Mouse (Mus musculus): ENCODE data around the gene Zbtb16. TPM values are rescaled to one million over a fixed set of nuclear protein-coding genes. Genes with fewer than 3 reads are reported as not detected.
A peak's percentile ranks its signal among the peaks of the same experiment; 100 is the strongest.

The Zbtb16 gene
- total RNA-seq, 2 experiments from 2014 or later: 77.6 to 92.0 TPM

DNA sequence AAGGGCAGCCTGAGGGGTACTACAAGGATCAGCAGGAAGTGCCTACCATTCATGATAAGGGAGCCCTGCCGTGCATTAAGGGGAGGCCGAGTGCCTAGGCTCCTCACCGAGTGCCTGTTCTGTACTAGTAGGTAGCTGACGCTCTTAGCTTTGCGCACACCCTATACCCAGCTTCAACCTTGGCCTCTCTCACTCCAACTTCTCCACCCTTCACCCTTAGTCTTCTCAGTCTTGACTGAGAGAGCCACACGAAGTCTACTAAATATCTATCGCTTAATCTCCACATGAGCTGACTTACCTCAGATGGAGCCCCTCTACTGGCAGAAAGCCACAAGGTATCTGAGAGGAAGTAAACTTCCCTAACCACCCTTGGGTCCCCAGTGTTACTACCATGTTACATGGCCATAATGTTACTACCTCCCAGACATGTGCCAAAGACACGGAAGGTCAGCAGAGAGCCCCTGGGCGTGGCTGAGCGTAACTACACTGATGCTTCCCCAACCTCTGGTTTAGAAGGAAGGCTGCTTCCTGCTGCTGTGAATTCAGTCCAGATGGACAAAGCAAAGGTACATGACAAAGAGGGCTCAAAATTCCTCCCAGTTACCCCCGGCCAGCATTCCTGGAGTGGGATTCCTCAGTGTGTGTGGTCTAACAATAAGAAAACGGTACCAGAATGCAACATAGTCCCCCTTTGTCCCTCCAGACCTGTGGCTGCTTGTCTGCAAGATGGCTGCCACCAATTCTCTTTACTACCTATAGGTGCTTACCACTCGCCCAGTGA is 122.8 kb downstream of the Zbtb16 start:
- DNase-seq (ENCODE audit: low spot score in 2 of 2): no peak

DNA sequence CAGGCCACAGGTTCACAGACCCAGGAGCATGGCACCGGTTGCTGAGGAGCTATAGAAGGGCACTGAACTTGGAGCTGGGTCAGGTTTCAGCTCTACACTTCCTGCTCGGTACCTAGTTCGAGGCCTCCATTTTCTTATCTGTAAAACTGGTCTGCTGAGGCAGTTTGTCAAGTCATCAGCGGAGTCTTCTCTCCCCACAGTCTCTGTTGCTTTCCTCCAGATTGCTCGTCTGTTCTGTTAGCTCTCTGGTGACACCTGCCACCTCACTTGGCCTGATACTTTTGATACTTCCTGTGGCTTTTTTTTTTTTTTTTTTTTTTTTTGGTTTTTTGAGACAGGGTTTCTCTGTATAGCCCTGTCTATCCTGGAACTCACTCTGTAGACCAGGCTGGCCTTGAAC is 124.2 kb downstream of the Zbtb16 start:
- DNase-seq (ENCODE audit: low spot score in 2 of 2): no peak

DNA sequence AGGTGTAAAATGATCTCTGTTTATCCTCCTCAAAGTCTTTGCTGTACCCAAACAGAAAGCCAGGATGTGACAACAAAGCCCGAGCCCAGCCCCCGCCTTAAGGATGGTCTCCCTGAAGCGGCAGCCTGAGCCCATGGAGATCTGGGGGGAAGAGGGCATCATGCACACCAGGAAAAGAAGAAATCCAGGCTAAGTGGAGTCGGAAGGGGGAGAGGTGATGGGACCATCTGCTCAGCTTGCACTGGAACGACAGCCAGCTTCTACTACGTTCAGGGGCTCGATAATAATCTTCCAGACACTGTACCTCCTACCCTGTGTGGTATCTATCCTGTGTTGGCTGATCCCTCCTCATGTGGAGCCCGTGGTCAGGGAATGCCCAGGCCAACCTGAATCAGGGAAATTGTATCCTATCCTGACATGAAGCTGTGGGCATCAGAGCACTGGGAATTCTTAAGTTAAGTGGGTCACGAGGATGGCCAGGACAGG is 124.7 kb downstream of the Zbtb16 start:
- DNase-seq (ENCODE audit: low spot score in 2 of 2): no peak

DNA sequence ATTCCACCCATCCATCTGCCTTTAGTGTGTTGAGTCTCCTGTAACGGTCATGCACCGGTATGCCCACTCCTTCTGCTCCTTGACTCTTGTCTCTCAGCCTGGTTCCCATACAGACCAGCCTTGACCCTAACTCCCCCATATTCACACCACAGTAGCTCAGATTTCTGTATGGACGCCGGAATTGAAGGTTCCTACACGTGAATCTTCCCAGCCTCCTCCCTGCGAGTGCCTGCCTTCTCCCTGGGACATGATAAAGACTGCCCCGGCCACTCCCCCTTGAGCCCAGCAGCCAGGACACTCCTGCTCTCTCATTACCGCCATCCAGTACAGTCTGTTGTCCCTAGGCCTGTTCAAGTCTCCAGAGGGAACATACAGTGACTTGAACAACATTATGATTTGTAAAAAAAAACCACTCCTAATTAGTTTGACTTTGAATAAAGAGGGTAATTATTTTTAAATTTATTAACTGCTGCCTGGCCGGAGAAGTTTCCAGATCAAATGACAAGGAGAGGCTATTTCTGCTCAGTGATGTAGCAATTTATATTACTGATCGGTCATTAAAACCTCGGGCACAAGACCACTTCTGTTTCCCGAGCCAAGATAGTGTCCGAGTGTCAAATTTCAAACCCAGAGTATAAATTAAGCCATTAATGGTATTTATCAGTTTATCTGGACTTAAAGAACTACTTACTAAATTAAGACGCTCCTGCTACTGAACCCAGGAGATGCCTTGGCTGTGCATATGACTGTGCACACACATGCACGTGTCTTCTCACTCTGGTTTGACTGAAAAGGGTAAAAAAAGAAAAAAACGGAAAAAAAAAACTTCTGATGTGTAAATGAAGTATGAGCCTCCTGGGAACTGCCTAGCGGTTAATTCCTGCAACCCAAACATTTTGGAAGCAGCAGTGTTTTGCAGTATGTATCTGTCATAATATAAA is 125.4 kb downstream of the Zbtb16 start:
- DNase-seq (ENCODE audit: low spot score in 2 of 2): no peak

DNA sequence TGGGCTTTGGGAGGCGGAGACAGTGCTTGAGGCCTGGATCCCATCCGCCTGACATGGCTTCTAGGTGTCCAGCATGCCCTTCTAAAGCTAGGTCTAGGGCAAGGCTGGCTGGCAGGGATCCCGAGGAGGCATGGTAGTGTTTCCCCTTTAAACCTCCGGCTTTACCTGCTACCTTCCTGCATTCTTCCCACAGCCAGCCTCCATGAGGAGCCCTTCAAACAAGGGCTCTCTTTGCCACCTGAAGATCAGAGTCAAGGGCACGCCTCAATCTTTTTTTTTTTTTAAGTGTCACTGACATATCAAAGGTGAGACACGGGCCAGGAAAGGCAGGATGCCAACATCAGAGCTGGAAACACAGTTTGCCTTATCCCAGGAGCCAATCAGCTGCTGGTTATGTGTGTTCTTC is 128.2 kb downstream of the Zbtb16 start:
- no peak for DNase-seq (ENCODE audit: low spot score in 2 of 2)

DNA sequence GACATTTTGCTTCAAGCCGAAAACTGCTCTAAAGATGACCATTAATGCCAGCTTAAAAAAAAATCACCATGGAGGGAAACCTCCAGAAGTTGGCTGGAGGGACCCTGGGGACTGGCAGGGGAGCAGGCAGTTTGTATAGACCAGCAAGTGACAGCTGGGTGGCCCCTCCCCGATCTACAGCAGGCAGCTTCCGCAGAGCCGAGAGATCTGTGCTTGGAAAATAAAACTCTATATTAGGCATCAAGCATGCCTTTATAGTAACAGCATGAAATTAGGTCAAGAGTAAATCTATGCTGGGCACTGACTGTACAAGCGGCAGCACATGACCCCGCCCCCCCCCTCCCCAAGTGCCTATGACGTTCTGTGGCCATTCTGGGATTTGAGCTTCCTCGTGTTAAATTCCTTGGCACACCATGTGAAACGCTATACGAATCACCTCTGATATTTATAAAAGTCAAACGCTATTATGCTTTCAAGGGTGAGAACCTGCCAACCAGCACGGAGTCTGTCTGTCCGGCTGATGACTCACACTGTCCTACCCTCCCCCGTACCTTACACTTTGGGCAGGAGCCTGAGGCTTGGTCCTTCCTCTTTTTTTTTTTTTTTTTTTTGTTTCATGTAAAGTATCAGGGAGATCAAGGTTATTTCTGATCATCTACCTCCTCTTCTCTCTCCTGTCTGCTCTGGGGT is 128.7 kb downstream of the Zbtb16 start:
- DNase-seq (ENCODE audit: low spot score in 2 of 2): peak in 1 of 2 experiments; percentile 24

DNA sequence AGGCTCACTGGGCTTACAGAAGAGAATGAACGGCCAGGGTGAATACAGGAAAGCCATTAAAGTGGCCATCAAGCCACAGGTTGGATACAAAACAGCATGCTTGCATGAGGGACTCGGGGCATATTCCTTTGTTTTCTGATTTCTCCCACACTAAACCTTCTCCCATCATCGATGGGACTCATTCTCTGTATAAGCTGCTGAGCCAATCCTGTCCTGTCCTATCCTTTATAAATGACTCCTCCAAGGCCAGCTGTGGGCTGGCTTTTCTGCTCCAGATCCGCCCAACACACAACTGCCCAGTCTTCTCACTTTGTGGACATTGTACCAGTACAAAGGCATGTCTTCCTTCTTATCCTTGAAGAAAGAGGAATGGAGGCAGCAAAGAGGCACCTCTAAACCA is 134.7 kb downstream of the Zbtb16 start:
- DNase-seq (ENCODE audit: low spot score in 2 of 2): peak in 1 of 2 experiments; percentile 21

DNA sequence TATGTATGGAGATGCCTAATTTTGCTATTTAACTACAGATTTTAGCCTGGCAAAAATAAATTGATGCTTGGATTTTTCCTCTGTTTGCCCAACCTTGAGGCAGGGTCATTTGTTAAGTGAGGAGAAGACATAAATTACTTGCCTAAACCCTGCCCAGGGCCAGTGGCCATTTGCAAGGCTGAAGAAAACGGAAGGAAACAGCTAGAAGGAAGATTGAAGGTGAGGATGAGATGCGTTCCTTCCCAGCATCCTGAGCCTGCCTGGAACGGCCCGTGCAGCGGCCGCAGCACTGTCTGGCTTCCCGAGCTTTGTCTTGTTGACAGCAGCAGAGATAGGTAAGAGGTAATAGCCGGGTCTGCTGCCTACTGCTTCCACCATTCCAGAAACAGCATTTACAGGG is 135.2 kb downstream of the Zbtb16 start:
- peak in 1 of 2 experiments; percentile 19 for DNase-seq (ENCODE audit: low spot score in 2 of 2)

DNA sequence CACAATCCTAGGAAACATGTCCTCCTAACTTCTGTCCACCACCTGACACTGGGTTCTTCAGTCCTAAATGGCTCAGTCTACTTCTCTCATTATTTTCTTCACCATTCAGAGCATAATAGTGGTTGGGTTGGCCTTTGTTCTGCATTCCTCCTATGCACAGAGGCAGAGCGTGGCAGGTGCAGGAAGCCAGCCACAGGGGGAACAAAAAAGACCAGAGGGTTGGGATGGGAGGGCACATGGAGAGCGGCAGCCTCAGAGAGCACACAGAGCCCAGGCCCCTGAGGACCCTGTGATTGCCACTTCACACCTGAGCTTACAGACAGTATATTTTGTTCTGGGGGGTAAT is 138.6 kb downstream of the Zbtb16 start:
- DNase-seq (ENCODE audit: low spot score in 2 of 2): no peak

DNA sequence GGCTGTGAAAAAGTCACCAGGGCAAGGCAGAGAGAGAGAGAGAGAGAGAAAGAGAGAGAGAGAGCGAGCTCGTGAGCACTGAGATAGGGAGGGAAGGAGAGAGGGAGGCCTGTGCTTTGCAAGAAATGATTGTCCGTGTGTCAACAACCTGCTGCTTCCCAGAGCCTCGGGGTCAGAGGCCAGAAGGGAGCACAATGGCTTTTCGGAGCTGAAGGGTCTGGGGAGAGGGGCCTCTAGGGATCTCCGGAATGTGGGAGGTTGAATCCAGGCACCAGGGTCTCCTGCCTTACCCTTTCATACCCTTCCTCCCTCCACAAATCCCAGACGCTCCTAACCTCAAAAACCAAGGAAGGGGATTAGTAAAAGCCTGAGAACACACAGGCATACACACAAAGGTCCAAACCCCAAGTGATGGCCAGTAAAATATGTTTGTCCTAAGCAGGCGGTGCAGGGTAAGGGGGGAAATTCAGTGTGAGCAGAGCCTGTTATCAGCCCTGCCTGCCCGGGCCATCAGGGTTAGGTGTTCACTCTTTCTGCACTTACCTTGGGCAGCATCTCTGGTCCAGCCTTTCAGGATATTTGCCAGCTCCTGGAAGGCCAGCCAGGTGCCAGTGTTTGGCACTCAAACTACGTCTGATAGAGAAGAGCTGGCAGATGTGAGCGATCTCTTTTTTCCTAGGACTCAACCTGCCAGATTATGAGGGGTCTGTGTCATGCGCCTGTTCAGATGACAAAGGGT is 139.1 kb downstream of the Zbtb16 start:
- no peak for DNase-seq (ENCODE audit: low spot score in 2 of 2)

DNA sequence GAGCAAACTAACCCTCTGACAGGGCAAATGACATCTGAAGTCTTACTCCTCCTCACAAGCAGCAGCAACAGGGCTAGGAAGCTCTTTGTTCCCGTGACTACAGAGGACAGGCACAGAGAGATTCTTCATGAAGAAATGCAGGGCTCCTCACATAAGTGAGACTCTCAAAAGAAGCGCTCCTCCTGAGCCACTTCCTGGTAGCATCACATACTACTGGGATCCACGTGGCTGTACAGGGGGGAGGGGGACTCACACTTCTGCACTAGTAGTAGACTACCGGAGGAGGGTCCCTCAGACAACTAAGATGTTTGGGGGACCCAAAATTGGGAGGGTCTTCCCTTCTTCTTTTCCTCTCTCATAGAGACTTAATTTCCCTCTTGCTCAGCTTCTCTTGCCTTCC is 139.7 kb downstream of the Zbtb16 start:
- DNase-seq (ENCODE audit: low spot score in 2 of 2): no peak

DNA sequence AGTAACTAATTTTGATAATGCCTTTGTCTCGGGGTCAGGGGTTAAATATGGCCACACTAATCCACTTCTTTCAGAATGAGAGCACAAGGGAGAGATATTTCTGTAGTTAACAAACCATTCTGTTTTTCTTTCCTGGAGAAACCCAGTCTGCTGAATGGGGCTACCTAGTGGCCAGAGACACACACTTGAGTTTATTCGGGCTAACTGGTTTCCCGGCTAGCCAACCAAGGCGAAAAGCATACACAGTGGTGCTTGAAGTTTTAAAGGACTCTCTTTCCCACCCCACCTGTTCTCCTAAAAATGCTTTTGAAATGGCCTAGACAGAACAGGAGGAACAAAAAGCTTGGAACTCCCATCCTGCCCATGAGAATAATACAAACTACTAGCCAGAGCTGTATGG is 140.2 kb downstream of the Zbtb16 start:
- no peak for DNase-seq (ENCODE audit: low spot score in 2 of 2)

DNA sequence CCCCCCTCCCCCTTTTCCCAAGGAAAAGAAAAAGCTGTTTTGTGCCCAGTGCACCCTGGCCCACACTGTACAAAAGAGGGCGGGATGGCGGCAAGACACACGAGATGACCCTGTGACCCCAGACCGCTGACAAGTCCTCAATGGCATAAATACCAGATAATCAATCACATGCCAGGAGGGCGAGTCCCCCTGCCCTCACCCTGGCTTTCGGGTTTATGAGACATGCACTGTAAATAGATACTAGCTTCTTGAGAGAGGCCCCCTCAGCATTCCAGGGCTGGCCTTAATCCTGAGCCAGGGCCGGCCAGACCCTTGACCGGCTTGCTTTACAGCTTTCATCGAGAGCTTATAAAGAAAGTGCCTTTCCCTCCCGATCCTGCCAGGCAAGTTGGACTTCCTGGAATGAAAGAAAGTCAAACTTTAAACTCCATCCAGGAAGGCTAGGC is 141.4 kb downstream of the Zbtb16 start:
- DNase-seq (ENCODE audit: low spot score in 2 of 2): no peak

DNA sequence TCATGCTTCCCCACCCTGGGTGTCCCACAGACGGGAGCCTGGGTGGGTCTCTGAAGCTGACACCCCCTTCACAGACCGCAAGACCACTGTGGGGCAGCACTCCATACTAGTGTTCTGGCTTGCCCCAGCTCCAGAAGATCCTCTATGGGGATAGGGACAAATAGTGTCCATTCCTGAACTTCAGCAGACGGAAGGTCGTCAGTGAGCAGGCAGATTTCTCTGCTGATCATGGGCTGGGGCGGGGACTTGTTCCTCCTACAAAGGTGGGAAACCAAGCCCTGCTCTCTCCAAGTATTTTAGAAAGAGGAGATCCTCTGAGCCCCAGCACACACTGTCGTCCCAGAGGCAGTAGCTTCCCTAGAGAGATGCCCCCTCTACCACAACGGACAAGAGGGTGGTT is 142.3 kb downstream of the Zbtb16 start:
- no peak for DNase-seq (ENCODE audit: low spot score in 2 of 2)

DNA sequence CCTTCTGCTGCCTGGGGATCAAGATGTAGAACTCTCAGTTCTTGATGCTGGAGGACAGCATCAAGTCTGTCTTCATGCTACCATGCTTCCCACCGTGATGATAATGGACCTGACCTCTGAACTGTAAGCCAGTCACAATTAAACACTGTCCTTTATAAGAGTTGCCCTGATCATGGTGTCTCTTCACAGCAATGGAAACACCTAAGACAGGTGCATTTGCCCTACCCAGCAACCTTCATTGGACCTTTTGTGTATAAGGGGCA is 146.4 kb downstream of the Zbtb16 start:
- DNase-seq (ENCODE audit: low spot score in 2 of 2): no peak

DNA sequence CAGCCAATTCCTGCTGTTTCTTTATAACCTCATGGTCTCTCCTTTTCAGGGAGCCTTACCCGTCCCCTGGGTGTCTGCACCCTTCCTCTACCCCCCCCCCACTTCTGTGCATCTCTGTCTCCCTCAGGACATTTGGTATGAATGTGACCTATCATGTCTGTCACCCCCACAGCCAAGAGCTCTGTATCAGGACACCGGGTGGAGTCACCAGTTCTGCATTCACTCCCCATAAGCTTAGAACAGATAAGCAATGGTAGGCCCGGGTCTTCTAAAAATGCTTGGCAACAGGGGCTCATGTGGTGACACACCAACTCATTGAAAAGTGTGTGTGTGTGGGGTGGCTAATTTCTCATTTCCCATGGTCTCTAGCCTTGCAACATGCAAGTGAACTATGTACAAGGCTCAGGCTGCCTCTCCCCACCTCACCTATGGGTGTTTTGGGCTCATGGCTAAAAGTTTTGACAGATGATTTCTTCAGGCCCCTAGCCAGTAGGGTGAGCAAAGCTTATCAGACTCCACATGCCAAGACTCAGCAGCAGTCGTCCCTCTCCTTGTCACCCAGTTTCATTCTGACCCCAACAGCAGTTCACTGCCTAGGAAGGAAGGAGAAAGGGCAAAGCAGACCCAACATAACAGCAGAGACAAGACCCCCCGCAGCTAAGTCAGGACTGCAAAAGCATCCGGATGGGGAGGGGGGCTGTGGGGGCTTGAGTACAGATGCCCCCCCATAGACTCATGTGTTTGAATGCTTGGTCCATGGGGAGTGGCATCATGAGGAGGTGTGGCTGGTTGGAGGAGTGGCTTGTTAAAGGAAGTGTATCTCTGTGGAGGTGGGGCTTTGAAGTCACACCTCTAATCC is 146.9 kb downstream of the Zbtb16 start:
- no peak for DNase-seq (ENCODE audit: low spot score in 2 of 2)

DNA sequence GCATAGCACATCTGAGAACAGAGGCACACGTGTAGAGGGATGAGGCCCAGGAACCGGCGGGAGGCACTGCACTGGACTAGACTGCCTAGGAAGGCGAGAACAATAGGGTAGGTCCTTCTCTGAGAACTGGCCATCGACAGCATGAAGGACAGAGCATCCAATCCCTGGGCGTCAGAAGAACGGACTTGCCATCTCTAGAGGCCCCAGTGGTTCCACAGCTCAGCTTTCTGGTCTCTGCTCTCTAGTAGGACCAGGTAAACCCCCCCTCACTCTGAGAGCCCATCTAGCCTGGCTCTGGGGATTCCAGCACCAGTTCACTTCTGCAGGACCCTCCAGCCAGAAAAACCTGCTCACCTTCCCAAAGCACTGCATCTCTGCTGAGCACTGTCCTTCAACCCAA is 148.1 kb downstream of the Zbtb16 start:
- DNase-seq (ENCODE audit: low spot score in 2 of 2): no peak

DNA sequence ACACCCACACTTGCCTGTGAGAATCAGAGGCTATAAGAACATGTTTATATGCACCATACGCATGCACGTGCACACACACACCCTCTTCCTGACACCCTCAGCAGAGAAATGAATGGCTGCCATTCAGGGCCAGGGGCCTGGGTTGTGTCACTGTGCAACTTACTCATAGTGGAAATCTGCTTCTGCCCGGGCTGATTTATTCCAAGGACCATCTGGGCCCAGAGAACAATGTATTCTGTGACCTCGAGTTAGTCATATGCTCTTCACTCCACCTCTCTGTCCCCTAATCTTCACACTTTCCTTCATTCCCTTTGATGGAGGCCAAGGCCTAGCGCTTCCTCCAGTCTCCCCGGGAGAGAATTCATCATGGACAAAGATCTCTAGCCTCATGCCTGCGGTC is 150.3 kb downstream of the Zbtb16 start:
- DNase-seq (ENCODE audit: low spot score in 2 of 2): peak in 1 of 2 experiments; percentile 25

DNA sequence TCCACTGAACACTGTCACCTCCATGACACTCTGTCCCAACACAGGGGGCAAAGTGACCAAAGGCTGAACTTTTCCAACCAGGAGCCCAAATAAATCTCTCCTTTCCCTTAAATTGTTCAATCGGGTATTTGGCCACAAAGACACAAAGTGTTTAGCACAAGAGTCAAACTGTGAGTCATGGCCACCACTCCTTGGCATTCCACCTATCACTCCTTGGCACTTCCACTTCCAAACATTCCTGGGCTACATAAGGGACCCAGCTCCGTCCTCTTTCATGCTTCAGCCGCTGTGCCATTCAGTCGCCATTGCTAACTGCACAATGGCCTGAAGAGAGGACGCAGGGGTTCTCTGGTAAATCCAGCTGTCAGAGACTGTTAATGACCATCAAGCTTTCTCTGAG is 151.9 kb downstream of the Zbtb16 start:
- no peak for DNase-seq (ENCODE audit: low spot score in 2 of 2)

DNA sequence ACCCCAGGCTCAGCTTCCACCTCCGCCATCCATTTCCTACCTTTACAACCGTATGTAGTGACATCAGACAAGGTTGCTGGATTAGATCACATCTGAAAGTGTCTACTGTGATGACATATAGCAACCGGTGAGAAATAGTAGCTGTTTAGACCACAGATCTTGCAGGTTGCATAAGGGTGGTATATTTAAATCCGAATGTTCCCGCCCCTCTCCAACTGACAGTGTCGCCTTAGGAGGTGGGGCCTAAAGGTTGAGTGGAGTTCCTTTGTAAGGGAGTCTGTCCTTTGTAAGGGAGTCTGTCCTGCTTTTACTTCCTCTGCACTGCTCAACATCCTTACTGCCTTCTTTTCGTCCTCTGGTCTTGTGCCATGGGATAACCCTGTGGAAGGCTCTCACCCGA is 154.8 kb downstream of the Zbtb16 start:
- DNase-seq (ENCODE audit: low spot score in 2 of 2): no peak

Data from adrenal gland, adult 18-20 months (tissue).